Mouse (Mus musculus): ENCODE data around the gene Gpat2.

DNA sequence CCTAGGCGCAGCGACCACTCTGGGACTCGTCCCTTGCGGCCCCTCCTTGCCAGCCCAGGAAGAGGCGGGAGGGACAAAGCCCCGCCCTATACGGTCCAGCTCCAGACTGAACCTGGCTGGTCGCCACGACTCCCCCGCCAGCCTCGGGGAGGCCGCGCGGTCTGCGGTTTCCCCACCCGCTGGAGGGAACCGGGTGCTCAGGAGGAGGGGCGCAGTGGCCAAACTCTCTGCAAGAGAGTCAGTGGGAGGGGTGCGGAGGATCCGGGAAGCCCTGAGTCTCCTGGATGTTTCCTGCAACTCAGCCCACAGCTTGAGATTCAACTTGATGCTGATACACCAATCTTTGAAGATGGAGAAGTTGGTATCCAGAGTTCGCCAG lies 57.5 kb downstream of the Gpat2 start:
- no peak for TF ChIP-seq POLR2A (IDR thresholded peaks at IDR 0.05; ENCODE audit: low read depth, low read length)
- TF ChIP-seq CTCF (IDR thresholded peaks at IDR 0.05; ENCODE audit: extremely low read depth, insufficient read depth, insufficient read length, insufficient replicate concordance), result no peak

Data from spleen, adult 2 months (tissue).